Mouse (Mus musculus): ENCODE results near the gene Gm10715.
"Not testable (repeated sequence)": the region's sequence is repeated elsewhere in the genome, so short reads cannot be mapped to it uniquely, and the experiment has no call there.

Gene Gm10715

GRCm38 (mm10) chr9:3034299-3034698, 2.4 kb upstream of the Gm10715 start, which contains the start of gene Gm17535:
Gm17535 (plus strand) TSS chr9:3034599.
- H3K36me3 ChIP-seq (ENCODE audit: insufficient read depth, low read length), result not testable (repeated sequence)

GRCm38 (mm10) chr9:3038161-3038560, 1.5 kb downstream of the Gm10715 start:
- H3K36me3 ChIP-seq (ENCODE audit: insufficient read depth, low read length); H3K4me3 ChIP-seq (replicated peaks; ENCODE audit: low read length); H3K9me3 ChIP-seq (ENCODE audit: low read length); H3K27me3 ChIP-seq (ENCODE audit: insufficient read depth, low read length); H3K4me1 ChIP-seq (replicated peaks; ENCODE audit: low read depth, low read length): not testable (repeated sequence)

More at GRCm38 (mm10) chr9:3034299-3034698, 2.4 kb upstream of the Gm10715 start, which contains the start of gene Gm17535:
- H3K4me1 ChIP-seq (replicated peaks; ENCODE audit: low read depth, low read length); H3K27me3 ChIP-seq (ENCODE audit: insufficient read depth, low read length); H3K4me3 ChIP-seq (replicated peaks; ENCODE audit: low read length); H3K9me3 ChIP-seq (ENCODE audit: low read length): not testable (repeated sequence)
